Mouse (Mus musculus) embryo, embryonic 11 days (tissue): ENCODE measurements around the gene Tnfsf8.

Source experiments
- DNase-seq: peaks from one replicate; pipeline ENCODE4 v3.0.0-alpha.2; 2015

The Tnfsf8 gene

GRCm38 (mm10) chr4:63840457-63840856 lies 20.7 kb downstream of the Tnfsf8 start:
- DNase-seq, result peak; percentile 53

- DNase-seq, result no peak
Measured at GRCm38 (mm10) chr4:63823136-63823535, 38.0 kb downstream of the Tnfsf8 start.

- no peak for DNase-seq
Measured at GRCm38 (mm10) chr4:63817505-63817904, 43.6 kb downstream of the Tnfsf8 start.

GRCm38 (mm10) chr4:63815668-63816067 lies 45.5 kb downstream of the Tnfsf8 start:
- DNase-seq, result no peak

GRCm38 (mm10) chr4:63798083-63798482 lies 63.1 kb downstream of the Tnfsf8 start:
- DNase-seq, result no peak

GRCm38 (mm10) chr4:63796527-63796926 lies 64.6 kb downstream of the Tnfsf8 start:
- DNase-seq, result no peak

- no peak for DNase-seq
Measured at GRCm38 (mm10) chr4:63792328-63792727, 68.8 kb downstream of the Tnfsf8 start.

GRCm38 (mm10) chr4:63785466-63785865 lies 75.7 kb downstream of the Tnfsf8 start:
- DNase-seq, result no peak

GRCm38 (mm10) chr4:63783826-63784225 lies 77.3 kb downstream of the Tnfsf8 start:
- DNase-seq, result no peak

- DNase-seq, result no peak
Measured at GRCm38 (mm10) chr4:63782970-63783613, 78.1 kb downstream of the Tnfsf8 start.
